Mouse (Mus musculus): ENCODE results near the gene Abcc12.

DNA sequence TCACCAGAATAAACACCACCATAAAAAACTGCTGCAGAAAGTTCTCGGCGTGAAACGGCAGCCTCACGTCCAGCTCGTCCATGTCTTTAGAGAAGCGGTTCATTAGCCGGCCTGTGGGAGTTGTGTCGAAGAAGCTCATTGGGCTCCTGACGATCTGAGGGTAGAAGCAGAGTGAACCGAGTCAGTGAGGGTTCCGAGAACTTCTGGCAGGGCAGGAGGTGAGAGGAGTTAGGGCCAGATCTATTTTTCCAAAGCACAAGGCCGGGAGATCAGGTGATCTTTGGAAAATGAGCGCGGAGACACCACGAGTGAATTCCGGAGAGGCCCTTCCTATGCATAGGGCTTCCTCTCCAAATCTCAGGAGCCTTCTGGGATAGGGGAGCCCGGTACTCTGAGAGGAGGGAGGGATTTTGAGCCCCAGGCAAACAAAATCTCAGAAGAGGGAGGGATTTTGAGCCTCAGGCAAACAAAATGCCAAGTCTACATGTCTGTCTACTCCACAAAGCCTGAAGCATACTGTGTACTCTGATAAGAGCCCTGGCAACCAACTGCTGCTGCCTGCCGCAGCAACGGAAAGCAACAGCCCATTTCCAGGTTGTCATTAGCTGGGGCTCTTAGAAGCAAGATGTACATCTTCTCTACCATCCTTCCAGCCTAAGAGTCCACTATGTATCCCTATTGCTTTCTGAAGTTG is 53.0 kb downstream of the Abcc12 start:
- TF ChIP-seq MAFK (IDR thresholded peaks at IDR 0.05; ENCODE audit: insufficient read depth, low read depth, low read length) (no peak), HCFC1 (IDR thresholded peaks at IDR 0.05; ENCODE audit: borderline replicate concordance, insufficient read depth, low read length) (no peak)

All from ES-E14 (cell line).